Mouse (Mus musculus) cerebellum, adult 2 months (tissue): ENCODE measurements around the gene Haus4.

Source experiments
- CTCF ChIP-seq: fragments of 200-500 bp; IDR thresholded peaks from 2 replicates; pipeline ENCODE4 v1.5.1; 2011; ENCODE audit warnings: low read depth, mild to moderate bottlenecking, control low read depth, low read length, moderate library complexity, borderline replicate concordance; ENCODE audit not compliant: insufficient read depth
- POLR2A ChIP-seq: fragments of 200-500 bp; IDR thresholded peaks from 2 replicates; pipeline ENCODE4 v1.6.1; 2011; ENCODE audit warnings: low read length, control low read depth, borderline replicate concordance; ENCODE audit not compliant: insufficient read depth

- TF ChIP-seq CTCF (no peak), POLR2A (no peak)
These were observed 15.8 kb downstream of the Haus4 start for GRCm38 (mm10) chr14:54538580-54538979.
